Mouse (Mus musculus): ENCODE data around the gene Cry2. TPM values are rescaled to one million over a fixed set of nuclear protein-coding genes. Genes with fewer than 3 reads are reported as not detected.

The Cry2 gene
- polyA plus RNA-seq, 1 experiment from 2014 or later = 53.4 TPM

DNA sequence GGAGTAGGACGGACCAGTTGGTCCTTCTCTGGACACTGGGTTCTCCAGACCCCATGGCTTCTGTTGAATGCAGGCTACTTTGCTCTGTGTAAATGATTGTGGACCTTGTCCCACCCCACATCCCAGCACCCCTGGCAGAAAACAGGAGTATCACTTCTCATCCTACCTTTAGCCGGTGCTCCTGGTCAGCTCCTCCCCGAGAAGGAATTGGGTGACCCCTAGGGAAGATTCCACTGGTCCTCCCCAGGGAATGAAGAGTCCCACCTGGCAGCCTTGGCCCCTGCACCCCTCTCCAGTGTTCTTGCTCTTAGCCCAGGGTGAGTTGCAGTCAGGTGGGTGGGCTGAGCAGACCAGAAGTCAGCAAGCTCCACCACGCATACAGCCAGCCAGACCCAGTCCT is 69.8 kb downstream of the Cry2 start:
- H3K9me3 ChIP-seq (replicated peaks; ENCODE audit: control insufficient read depth, low read length, poor library complexity, severe bottlenecking) = no peaks in the 10 kb centered on the region
- H3K4me3 ChIP-seq (ENCODE audit: low read depth, low read length) = no peak overlapping the region
- 85% methylated on average over 4 of the region's 4 CpGs for WGBS
- peaks cover 4% of the 10 kb centered on the region for H3K27me3 ChIP-seq (ENCODE audit: control insufficient read depth, insufficient read depth, low read depth, low read length)
- H3K4me1 ChIP-seq (ENCODE audit: control insufficient read depth, insufficient read depth, low read length) = no peaks in the 10 kb centered on the region
- H3K36me3 ChIP-seq (ENCODE audit: control insufficient read depth, insufficient read depth, low read length) = peaks cover 6% of the 10 kb centered on the region
- H3K4me2 ChIP-seq (ENCODE audit: low read length) = no peak overlapping the region
- no peak overlapping the region for H3K27ac ChIP-seq (ENCODE audit: low read length)
- no peak overlapping the region for H3K9ac ChIP-seq (ENCODE audit: low read depth, low read length)
- no peak for ATAC-seq

- peaks cover 11% of the 10 kb centered on the region for H3K36me3 ChIP-seq (ENCODE audit: control insufficient read depth, insufficient read depth, low read length)
- WGBS = 94% methylated on average over 6 of the region's 6 CpGs
- no peak overlapping the region for H3K27ac ChIP-seq (ENCODE audit: low read length)
Measured at GRCm38 (mm10) chr2:92362571-92363228, 71.1 kb downstream of the Cry2 start.

DNA sequence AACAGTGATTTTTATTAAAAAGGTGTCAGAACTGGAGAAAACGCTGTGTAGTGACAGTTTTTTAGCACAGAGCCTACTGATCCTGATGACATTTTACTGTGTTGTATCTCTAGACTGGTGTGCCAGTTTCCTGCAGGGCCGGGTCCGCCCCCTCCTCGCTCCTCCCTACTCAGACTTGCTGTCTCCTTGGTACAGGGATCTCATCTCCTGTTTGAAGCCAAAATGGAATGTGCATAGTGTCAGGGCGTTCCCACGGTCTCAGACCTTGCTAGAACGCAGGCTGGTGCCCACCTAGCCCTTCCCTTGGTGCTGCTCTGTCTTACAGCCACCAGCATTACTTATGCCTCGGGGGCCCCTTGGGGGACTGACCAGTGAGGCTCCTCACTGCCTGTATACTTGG is 72.0 kb downstream of the Cry2 start:
- ATAC-seq = no peak
- Histone ChIP-seq H3K4me3 (ENCODE audit: low read depth, low read length) (no peak overlapping the region), H3K27me3 (ENCODE audit: control insufficient read depth, insufficient read depth, low read depth, low read length) (no peaks in the 10 kb centered on the region), H3K4me1 (ENCODE audit: control insufficient read depth, insufficient read depth, low read length) (no peaks in the 10 kb centered on the region), H3K36me3 (ENCODE audit: control insufficient read depth, insufficient read depth, low read length) (peaks cover 15% of the 10 kb centered on the region), H3K9ac (ENCODE audit: low read depth, low read length) (no peak overlapping the region), H3K4me2 (ENCODE audit: low read length) (no peak overlapping the region), H3K9me3 (replicated peaks; ENCODE audit: control insufficient read depth, low read length, poor library complexity, severe bottlenecking) (no peaks in the 10 kb centered on the region), H3K27ac (ENCODE audit: low read length) (no peak overlapping the region)
- WGBS = 82% methylated on average over 8 of the region's 8 CpGs

More at GRCm38 (mm10) chr2:92362571-92363228, 71.1 kb downstream of the Cry2 start:
- H3K4me2 ChIP-seq (ENCODE audit: low read length) = no peak overlapping the region
- ATAC-seq = no peak
- H3K9me3 ChIP-seq (replicated peaks; ENCODE audit: control insufficient read depth, low read length, poor library complexity, severe bottlenecking) = no peaks in the 10 kb centered on the region
- no peak overlapping the region for H3K9ac ChIP-seq (ENCODE audit: low read depth, low read length)
- no peak overlapping the region for H3K4me3 ChIP-seq (ENCODE audit: low read depth, low read length)
- H3K27me3 ChIP-seq (ENCODE audit: control insufficient read depth, insufficient read depth, low read depth, low read length) = no peaks in the 10 kb centered on the region
- H3K4me1 ChIP-seq (ENCODE audit: control insufficient read depth, insufficient read depth, low read length) = no peaks in the 10 kb centered on the region

DNA sequence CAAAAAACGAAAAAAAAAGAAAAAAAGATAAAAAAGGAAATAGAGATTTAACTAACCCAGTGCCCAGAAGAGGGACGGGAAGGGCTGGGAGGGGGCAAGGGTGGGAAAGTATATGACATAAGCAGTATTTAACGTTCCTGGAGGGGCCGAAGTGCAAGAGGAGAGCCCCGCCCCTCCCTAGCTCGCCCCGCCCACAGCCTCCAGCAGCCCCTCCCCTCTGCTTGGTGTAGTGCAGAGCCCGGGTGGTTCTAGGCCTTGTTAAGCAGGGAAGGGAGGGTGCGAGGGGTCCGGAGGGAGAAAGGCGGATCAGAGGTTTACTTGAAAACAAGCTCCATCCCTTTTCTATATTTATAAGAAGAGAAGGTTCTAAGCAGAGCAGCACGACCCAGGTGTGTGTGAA is 73.0 kb downstream of the Cry2 start:
- no peaks in the 10 kb centered on the region for H3K9me3 ChIP-seq (replicated peaks; ENCODE audit: control insufficient read depth, low read length, poor library complexity, severe bottlenecking)
- H3K4me2 ChIP-seq (ENCODE audit: low read length) = no peak overlapping the region
- no peak overlapping the region for H3K27ac ChIP-seq (ENCODE audit: low read length)
- H3K4me3 ChIP-seq (ENCODE audit: low read depth, low read length) = no peak overlapping the region
- no peak for ATAC-seq
- H3K9ac ChIP-seq (ENCODE audit: low read depth, low read length) = no peak overlapping the region
- H3K36me3 ChIP-seq (ENCODE audit: control insufficient read depth, insufficient read depth, low read length) = peaks cover 15% of the 10 kb centered on the region
- H3K27me3 ChIP-seq (ENCODE audit: control insufficient read depth, insufficient read depth, low read depth, low read length) = no peaks in the 10 kb centered on the region
- H3K4me1 ChIP-seq (ENCODE audit: control insufficient read depth, insufficient read depth, low read length) = no peaks in the 10 kb centered on the region
- WGBS = 19% methylated on average over 12 of the region's 12 CpGs

- no peak overlapping the region for H3K4me3 ChIP-seq (ENCODE audit: low read depth, low read length)
- WGBS = 71% methylated on average over 22 of the region's 25 CpGs
- no peak overlapping the region for H3K9ac ChIP-seq (ENCODE audit: low read depth, low read length)
- H3K27me3 ChIP-seq (ENCODE audit: control insufficient read depth, insufficient read depth, low read depth, low read length) = no peaks in the 10 kb centered on the region
- no peaks in the 10 kb centered on the region for H3K9me3 ChIP-seq (replicated peaks; ENCODE audit: control insufficient read depth, low read length, poor library complexity, severe bottlenecking)
- H3K36me3 ChIP-seq (ENCODE audit: control insufficient read depth, insufficient read depth, low read length) = peaks cover 15% of the 10 kb centered on the region
- H3K4me2 ChIP-seq (ENCODE audit: low read length) = no peak overlapping the region
- ATAC-seq = no peak
- no peak overlapping the region for H3K27ac ChIP-seq (ENCODE audit: low read length)
- no peaks in the 10 kb centered on the region for H3K4me1 ChIP-seq (ENCODE audit: control insufficient read depth, insufficient read depth, low read length)
Measured at GRCm38 (mm10) chr2:92360186-92360823, 73.5 kb downstream of the Cry2 start.

DNA sequence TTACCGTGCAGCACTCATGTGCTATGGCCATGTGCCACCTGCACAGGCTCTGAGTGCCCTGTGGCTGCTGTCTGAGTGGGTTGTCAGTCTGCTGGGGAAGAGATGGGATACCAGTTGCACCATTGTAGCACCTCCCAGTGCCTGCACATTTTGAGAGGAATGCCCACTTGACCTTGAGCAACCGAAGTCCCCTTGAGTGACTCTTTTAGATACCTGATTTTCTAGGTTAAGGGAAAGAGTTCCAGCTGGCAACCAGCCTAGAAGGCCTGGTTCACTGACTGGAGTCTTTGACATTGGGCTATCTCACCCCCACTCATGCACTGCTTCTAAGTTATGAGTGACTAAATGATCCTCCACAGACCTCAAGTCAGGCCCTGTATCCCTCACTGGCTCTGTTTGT is 74.5 kb downstream of the Cry2 start:
- 89% methylated on average over 2 of the region's 2 CpGs for WGBS
- H3K36me3 ChIP-seq (ENCODE audit: control insufficient read depth, insufficient read depth, low read length) = peaks cover 15% of the 10 kb centered on the region

DNA sequence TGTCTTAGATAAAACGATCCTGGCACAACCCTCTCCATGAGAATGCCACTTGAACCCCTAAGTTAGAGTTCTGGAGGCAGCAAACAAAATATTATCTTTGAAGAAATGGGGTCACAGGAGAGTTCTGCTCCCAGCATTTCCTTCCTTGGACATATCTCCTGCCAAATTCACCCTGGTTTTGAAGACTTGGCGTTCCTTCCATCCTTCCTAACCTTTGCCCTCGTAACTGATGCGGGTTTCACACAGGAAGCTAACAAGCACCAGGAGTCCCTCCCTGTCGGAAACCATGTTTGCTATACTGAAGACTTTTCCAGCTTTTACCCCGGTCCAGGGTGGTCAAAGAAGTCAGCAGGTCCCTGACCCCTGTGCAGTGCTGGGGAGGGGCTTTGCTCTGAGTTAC is 79.6 kb downstream of the Cry2 start:
- Histone ChIP-seq H3K4me3 (ENCODE audit: low read depth, low read length) (no peak overlapping the region), H3K27me3 (ENCODE audit: control insufficient read depth, insufficient read depth, low read depth, low read length) (no peaks in the 10 kb centered on the region), H3K36me3 (ENCODE audit: control insufficient read depth, insufficient read depth, low read length) (peaks cover 22% of the 10 kb centered on the region), H3K9me3 (replicated peaks; ENCODE audit: control insufficient read depth, low read length, poor library complexity, severe bottlenecking) (no peaks in the 10 kb centered on the region), H3K4me2 (ENCODE audit: low read length) (no peak overlapping the region), H3K9ac (ENCODE audit: low read depth, low read length) (no peak overlapping the region), H3K4me1 (ENCODE audit: control insufficient read depth, insufficient read depth, low read length) (no peaks in the 10 kb centered on the region; the same call in 1 of the 2 replicates), H3K27ac (ENCODE audit: low read length) (no peak overlapping the region)
- ATAC-seq = no peak
- 66% methylated on average over 6 of the region's 6 CpGs for WGBS

More for the DNA sequence above, 74.5 kb downstream of the Cry2 start:
- no peaks in the 10 kb centered on the region for H3K9me3 ChIP-seq (replicated peaks; ENCODE audit: control insufficient read depth, low read length, poor library complexity, severe bottlenecking)
- H3K4me2 ChIP-seq (ENCODE audit: low read length) = no peak overlapping the region
- no peak for ATAC-seq
- H3K27ac ChIP-seq (ENCODE audit: low read length) = no peak overlapping the region
- H3K4me1 ChIP-seq (ENCODE audit: control insufficient read depth, insufficient read depth, low read length) = no peaks in the 10 kb centered on the region; the same call in 1 of the 2 replicates
- H3K27me3 ChIP-seq (ENCODE audit: control insufficient read depth, insufficient read depth, low read depth, low read length) = no peaks in the 10 kb centered on the region
- H3K9ac ChIP-seq (ENCODE audit: low read depth, low read length) = no peak overlapping the region
- H3K4me3 ChIP-seq (ENCODE audit: low read depth, low read length) = no peak overlapping the region

Small RNA genes lying within 50 kb of the gene (microRNA-seq; reads per million reads assigned to microRNA genes)
- gene Mir7000 = 1.7 reads per million, percentile 2 among the genes with 10 or more reads in this experiment

Other genes with a start within 250 kb of the Cry2 start
- 39.7 and 40.1 TPM in 2 replicates for gene Pex16, start 59.4 kb downstream of the Cry2 start, polyA plus RNA-seq (2015; fragmentation: Nextera tagmentation; extraction: Ambion mirVana)
- 1.9 and 2.0 TPM in 2 replicates for gene Large2, start 59.2 kb downstream of the Cry2 start, polyA plus RNA-seq (2015; fragmentation: Nextera tagmentation; extraction: Ambion mirVana)
- 6.1 and 9.5 TPM in 2 replicates for gene 1700029I15Rik, start 51.5 kb downstream of the Cry2 start, polyA plus RNA-seq (2015; fragmentation: Nextera tagmentation; extraction: Ambion mirVana)
- 126 and 129 TPM in 2 replicates for gene Mapk8ip1, start 32.8 kb downstream of the Cry2 start, polyA plus RNA-seq (2015; fragmentation: Nextera tagmentation; extraction: Ambion mirVana)
- 16.1 and 17.9 TPM in 2 replicates for gene Slc35c1, start 26.5 kb upstream of the Cry2 start, polyA plus RNA-seq (2015; fragmentation: Nextera tagmentation; extraction: Ambion mirVana)
- gene Chst1, start 165.7 kb upstream of the Cry2 start, polyA plus RNA-seq (2015; fragmentation: Nextera tagmentation; extraction: Ambion mirVana) = 51.2 and 54.6 TPM in 2 replicates

Data from midbrain, embryonic 16.5 days (tissue).